Mouse (Mus musculus): ENCODE data around the gene H2afb2.

Gene H2afb2

DNA sequence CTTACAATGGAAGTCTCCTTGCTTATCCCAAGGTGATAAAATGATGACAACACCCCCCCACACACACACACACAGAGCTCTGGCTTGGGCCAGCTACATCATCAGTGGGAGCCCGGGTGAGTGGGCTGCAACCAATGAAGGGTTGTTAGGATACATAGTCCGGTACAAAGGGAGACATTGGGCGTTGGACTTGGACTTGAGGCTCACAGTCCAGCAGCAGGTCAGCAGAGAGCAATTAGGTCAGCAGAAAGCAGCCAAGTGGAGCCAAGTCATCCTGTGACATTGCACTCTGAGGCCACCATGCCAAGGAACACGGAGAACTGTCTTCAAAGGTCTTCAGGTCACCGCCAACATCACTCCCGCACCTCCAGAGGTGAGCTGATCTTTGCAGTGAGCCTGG, at the start of gene H2afb2:
Gene H2afb2 (plus strand): TSS at position 301 of the 400 bp plus-strand sequence.
- DNase-seq, result no peak

Data from right cerebral cortex, postnatal 14 days (tissue).